Mouse (Mus musculus) testis, adult 2 months (tissue): ENCODE results near the gene Ccdc186.

Experiments
- CTCF ChIP-seq: fragments of 200-500 bp; IDR thresholded peaks from 2 replicates; pipeline ENCODE4 v1.5.1; 2012; ENCODE audit warnings: low read depth, mild to moderate bottlenecking, inconsistent platforms, low read length, moderate library complexity; ENCODE audit not compliant: control insufficient read depth, insufficient read depth, insufficient replicate concordance
- POLR2A ChIP-seq: fragments of 200-500 bp; IDR thresholded peaks from 2 replicates; pipeline ENCODE4 v1.6.1; 2012; ENCODE audit warnings: low read depth, mild to moderate bottlenecking, inconsistent platforms, low read length, moderate library complexity; ENCODE audit not compliant: control insufficient read depth

- no peak for TF ChIP-seq CTCF
- TF ChIP-seq POLR2A, result no peak
These were observed 76.5 kb downstream of the Ccdc186 start for GRCm38 (mm10) chr19:56745528-56745927.
